Mouse (Mus musculus): ENCODE results near the gene Pmm2.

GRCm38 (mm10) chr16:8636867-8637216 lies 632 bp upstream of the Pmm2 start:
- TF ChIP-seq POLR2A (IDR thresholded peaks at IDR 0.05; ENCODE audit: borderline replicate concordance, extremely low read depth, low read depth, low read length), result no peak
- no peak for TF ChIP-seq CTCF (IDR thresholded peaks at IDR 0.05; ENCODE audit: insufficient read depth, low read length)

All from lung, adult 2 months (tissue).